In genomic region chr10:59265674-59266073, GRCm38 (mm10) we compare ENCODE assay signal across 11 mouse cellular contexts. TPM values are rescaled to one million over a fixed set of nuclear protein-coding genes. Genes with fewer than 3 reads are reported as not detected.
DNase-seq lines count a peak whose midpoint lies in the region; ATAC-seq lines count a peak whose summit lies in the region.
"Had no signal": no experiment of that assay in that cellular context is flagged by ENCODE, and none has a peak within 500 bp of the region (broad histone marks: within the 10 kb centered on the region; RNA-seq: fewer than 3 reads in every experiment).

No protein-coding gene starts in this region.

- intact Hi-C loops in heart, postnatal 10 days (cut with DNase I) = loop anchor here (5.0 kb wide), 1 partner anchor 43 kb away; the partner anchor contains the start of genes Sept10 and Sowahc
- intact Hi-C loops in left cerebral cortex, postnatal 36 days (cut with DNase I) = no loop called here

- 6% methylated on average over 4 of the region's 4 CpGs for WGBS in lung, embryonic 15.5 days
- 13% methylated on average over 4 of the region's 4 CpGs for WGBS in stomach, embryonic 16.5 days

- H3K4me3 ChIP-seq in lung, embryonic 15.5 days = no peak overlapping the region
- no peak overlapping the region for H3K4me3 ChIP-seq in stomach, embryonic 16.5 days (replicated peaks; ENCODE audit: low read length)
- H3K4me3 ChIP-seq: limb, embryonic 10.5 days; myocyte had no signal

- H3K9ac ChIP-seq in lung, embryonic 15.5 days = no peak overlapping the region
- H3K9ac ChIP-seq in stomach, embryonic 16.5 days (ENCODE audit: low read length) = 0 out of 2 replicates have a peak overlapping the region, but pooled peaks have one; percentile 40

- H3K9me3 ChIP-seq in lung, embryonic 15.5 days = no peaks in the 10 kb centered on the region
- H3K9me3 ChIP-seq in stomach, embryonic 16.5 days (replicated peaks; ENCODE audit: control insufficient read depth, low read length) = no peaks in the 10 kb centered on the region
- H3K9me3 ChIP-seq: limb, embryonic 10.5 days had no signal

- no peaks in the 10 kb centered on the region for H3K36me3 ChIP-seq in lung, embryonic 15.5 days
- H3K36me3 ChIP-seq in stomach, embryonic 16.5 days (ENCODE audit: control insufficient read depth, insufficient read depth, low read length) = no peaks in the 10 kb centered on the region
- H3K36me3 ChIP-seq: limb, embryonic 10.5 days had no signal

- no peaks in the 10 kb centered on the region for H3K27me3 ChIP-seq in lung, embryonic 15.5 days
- no peaks in the 10 kb centered on the region for H3K27me3 ChIP-seq in stomach, embryonic 16.5 days (ENCODE audit: control insufficient read depth, insufficient read depth, low read length)

- peak overlapping the region; percentile 80 for H3K27ac ChIP-seq in lung, embryonic 15.5 days
- H3K27ac ChIP-seq in stomach, embryonic 16.5 days (ENCODE audit: low read length) = peak overlapping the region; percentile 88
- H3K27ac ChIP-seq: limb, embryonic 10.5 days had no signal

- peak overlapping the region; percentile 25; the same call in 1 of the 2 replicates for H3K4me2 ChIP-seq in lung, embryonic 15.5 days
- H3K4me2 ChIP-seq in stomach, embryonic 16.5 days (ENCODE audit: low read depth, low read length) = peak overlapping the region; percentile 20; the same call in 1 of the 2 replicates

- peak; percentile 57 for DNase-seq in layer of hippocampus, adult 9-11 months
- no peak for DNase-seq in layer of hippocampus, adult 11-12 months (ENCODE audit: low spot score)
- DNase-seq in heart, postnatal 10 days = peak; percentile 9 to 25
- no peak for DNase-seq in left cerebral cortex, postnatal 36 days (ENCODE audit: low spot score in 2 of 2)
- DNase-seq in right cerebral cortex, postnatal 25 days = no peak
- DNase-seq in spleen, adult 18-20 months = no peak
- DNase-seq: right cerebral cortex, postnatal 4 days had no signal

- ATAC-seq in lung, embryonic 15.5 days (ENCODE audit: borderline replicate concordance, extremely low read depth, low FRiP score, low TSS enrichment) = peak; percentile 66
- ATAC-seq in stomach, embryonic 16.5 days (ENCODE audit: insufficient read depth, low FRiP score) = 0 out of 2 replicates have a peak, but pooled peaks have one; percentile 59

- peaks cover 33% of the 10 kb centered on the region for H3K4me1 ChIP-seq in lung, embryonic 15.5 days
- H3K4me1 ChIP-seq in stomach, embryonic 16.5 days (ENCODE audit: control insufficient read depth, insufficient read depth, low read length) = peaks cover 31% of the 10 kb centered on the region

RNA-seq across cellular contexts. Expression of gene Sowahc, which starts 43.9 kb away (rescaled TPM):
- 1 to 10 TPM; 1.7 to 3.0 TPM for total RNA-seq in heart, postnatal 10 days (2021)
- 10.7 and 11.4 TPM in 2 replicates for polyA plus RNA-seq in lung, embryonic 15.5 days (2015; fragmentation: Nextera tagmentation; extraction: Ambion mirVana)
- polyA plus RNA-seq in stomach, embryonic 16.5 days (2015; fragmentation: Nextera tagmentation; extraction: Ambion mirVana) = 20.6 and 21.3 TPM in 2 replicates
- total RNA-seq in left cerebral cortex, postnatal 36 days (2021) = 1 to 10 TPM; 7.9 to 8.8 TPM

RNA-seq across cellular contexts. Expression of gene Sept10, which starts 44.0 kb away (rescaled TPM):
- 10 to 100 TPM; 35.0 to 39.9 TPM for total RNA-seq in heart, postnatal 10 days (2021)
- 68.0 and 69.9 TPM in 2 replicates for polyA plus RNA-seq in lung, embryonic 15.5 days (2015; fragmentation: Nextera tagmentation; extraction: Ambion mirVana)
- 37.9 and 41.7 TPM in 2 replicates for polyA plus RNA-seq in stomach, embryonic 16.5 days (2015; fragmentation: Nextera tagmentation; extraction: Ambion mirVana)
- total RNA-seq in left cerebral cortex, postnatal 36 days (2021) = 1 to 10 TPM; 6.4 to 7.3 TPM

RNA-seq across cellular contexts. Expression of gene P4ha1, which starts 57.4 kb away (rescaled TPM):
- total RNA-seq in heart, postnatal 10 days (2021) = 10 to 100 TPM; 22.7 to 24.6 TPM
- polyA plus RNA-seq in lung, embryonic 15.5 days (2015; fragmentation: Nextera tagmentation; extraction: Ambion mirVana) = 71.3 and 72.0 TPM in 2 replicates
- 80.9 and 90.0 TPM in 2 replicates for polyA plus RNA-seq in stomach, embryonic 16.5 days (2015; fragmentation: Nextera tagmentation; extraction: Ambion mirVana)
- total RNA-seq in left cerebral cortex, postnatal 36 days (2021) = 10 to 100 TPM; 31.7 to 45.5 TPM

Comparison
In these comparisons a context has a peak if more than half of its experiments do, and no peak if none do; other contexts are left out.
1. DNase-seq: peak in layer of hippocampus, adult 9-11 months (single experiment) and heart, postnatal 10 days (2 of 2); none in layer of hippocampus, adult 11-12 months (single experiment), left cerebral cortex, postnatal 36 days (0 of 2), right cerebral cortex, postnatal 25 days (single experiment) and spleen, adult 18-20 months (0 of 2).
2. RNA of gene Sept10, which starts 44.0 kb away (total RNA-seq): 35.0 to 39.9 TPM in heart, postnatal 10 days; 6.4 to 7.3 TPM in left cerebral cortex, postnatal 36 days; every median in the first group is over 4 times any median in the second.